Mouse (Mus musculus) erythroblast, embryonic 14.5 days (primary cell): ENCODE measurements around the gene Serbp1.

Source experiments
- GATA1 ChIP-seq: IDR thresholded peaks from 2 replicates; pipeline ENCODE4 v1.6.1; 2012; ENCODE audit warnings: low read length, inconsistent platforms, mixed read lengths
- TAL1 ChIP-seq: IDR thresholded peaks from 3 replicates; pipeline ENCODE4 v1.6.1; 2012; ENCODE audit warnings: low read length, inconsistent platforms, mixed read lengths

DNA sequence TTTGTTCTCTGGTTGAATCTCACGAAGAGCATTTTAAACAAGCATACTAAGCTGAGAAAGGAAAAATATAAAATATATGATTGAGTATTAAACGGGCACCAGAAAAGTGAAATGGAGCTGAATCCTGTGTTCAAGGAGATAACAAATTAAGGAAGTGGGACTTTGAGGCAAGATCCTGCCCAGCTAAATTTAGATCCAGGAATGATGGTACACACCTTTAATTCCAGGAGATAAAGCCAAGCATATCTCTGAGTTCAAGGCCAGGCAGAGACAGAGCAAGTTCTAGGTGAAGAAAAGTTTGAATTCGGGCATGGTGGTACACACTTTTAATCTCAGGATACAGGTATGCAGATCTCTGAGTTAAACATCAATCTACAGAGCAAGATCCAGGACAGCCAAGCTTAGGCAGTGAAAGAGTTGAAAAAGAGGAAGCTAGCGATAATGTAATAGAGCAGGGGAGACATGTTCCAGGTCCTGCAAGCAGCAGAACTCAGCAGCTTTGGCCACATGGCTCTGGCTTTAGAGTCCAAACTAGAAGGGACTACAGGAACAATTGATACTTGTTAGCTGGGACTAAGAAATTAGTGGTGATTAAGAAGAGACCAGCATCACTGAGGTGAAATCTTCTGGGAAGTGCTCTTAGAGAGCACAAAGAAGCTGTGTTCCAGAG, 24.4 kb upstream of the Serbp1 start:
- TF ChIP-seq GATA1 (no peak), TAL1 (no peak)
